Mouse (Mus musculus) midbrain, embryonic 16.5 days (tissue): ENCODE measurements around the gene Nol12. TPM values are rescaled to one million over a fixed set of nuclear protein-coding genes. Genes with fewer than 3 reads are reported as not detected.
A peak's percentile ranks its signal among the peaks of the same experiment; 100 is the strongest.

Experiments
- ATAC-seq: fragments of 200-750 bp; cut with Nextera tagmentation; 2 replicates; pipeline ENCODE4 v1.8.0; 2017; ENCODE audit warnings: moderate TSS enrichment
- H3K27ac ChIP-seq: fragments of 300-500 bp; sonication (generic); 2 replicates; pipeline ENCODE4 v1.5.1; 2014; ENCODE audit warnings: mild to moderate bottlenecking, low read length, mixed read lengths
- H3K27me3 ChIP-seq: fragments of 300-500 bp; sonication (generic); 2 replicates; pipeline ENCODE4 v1.6.1; 2014; ENCODE audit warnings: low read depth, low read length, mixed read lengths; ENCODE audit not compliant: control insufficient read depth, insufficient read depth
- H3K36me3 ChIP-seq: fragments of 300-500 bp; sonication (generic); 2 replicates; pipeline ENCODE4 v1.6.1; 2014; ENCODE audit warnings: mild to moderate bottlenecking, low read length, moderate library complexity, mixed read lengths; ENCODE audit not compliant: control insufficient read depth, insufficient read depth
- H3K4me1 ChIP-seq: fragments of 300-500 bp; sonication (generic); 2 replicates; pipeline ENCODE4 v1.6.1; 2014; ENCODE audit warnings: mild to moderate bottlenecking, low read length, mixed read lengths; ENCODE audit not compliant: control insufficient read depth, insufficient read depth
- H3K4me2 ChIP-seq: fragments of 300-500 bp; sonication (generic); 2 replicates; pipeline ENCODE4 v1.6.1; 2014; ENCODE audit warnings: mild to moderate bottlenecking, low read length, mixed read lengths
- H3K4me3 ChIP-seq: fragments of 300-500 bp; sonication (generic); 2 replicates; pipeline ENCODE4 v1.5.1; 2014; ENCODE audit warnings: low read depth, mild to moderate bottlenecking, low read length, moderate library complexity, mixed read lengths
- H3K9ac ChIP-seq: fragments of 300-500 bp; sonication (generic); 2 replicates; pipeline ENCODE4 v1.6.1; 2014; ENCODE audit warnings: low read depth, low read length, mixed read lengths
- H3K9me3 ChIP-seq: fragments of 300-500 bp; sonication (generic); replicated peaks from 2 replicates; pipeline ENCODE4 v1.6.1; 2014; ENCODE audit warnings: mild to moderate bottlenecking, low read length, mixed read lengths; ENCODE audit not compliant: control insufficient read depth, poor library complexity, severe bottlenecking
- WGBS: fragments of 180-500 bp; shearing (Covaris S2); extraction: QIAGEN DNeasy Blood & Tissue Kit; methylation state at CpG from one replicate; pipeline ENCODE4 v1.1.7; 2014; 5-methylcytosine and 5-hydroxymethylcytosine counted together
- polyA plus RNA-seq: library from polyadenylated mRNA; unstranded; fragments of >200 nt; fragmentation: Nextera tagmentation; extraction: Ambion mirVana; gene quantifications from 2 replicates; pipeline ENCODE4 v1.2.1, GENCODE M21; 2015

Nol12 gene
- polyA plus RNA-seq, 1 experiment from 2014 or later = 67.6 TPM

- ATAC-seq = peak; percentile 75
- Histone ChIP-seq H3K9ac (peak overlapping the region; percentile 90), H3K4me3 (peak overlapping the region; percentile 66), H3K9me3 (no peaks in the 10 kb centered on the region), H3K4me1 (peaks cover 30% of the 10 kb centered on the region), H3K36me3 (peaks cover 4% of the 10 kb centered on the region), H3K4me2 (peak overlapping the region; percentile 80), H3K27ac (peak overlapping the region; percentile 98), H3K27me3 (no peaks in the 10 kb centered on the region)
- under 1% methylated on average over 74 of the region's 87 CpGs for WGBS
These were observed 20.5 kb upstream of the Nol12 start for GRCm38 (mm10) chr15:78914091-78914822.

GRCm38 (mm10) chr15:78914823-78915659 lies 19.7 kb upstream of the Nol12 start:
- peak overlapping the region; percentile 80 for H3K4me2 ChIP-seq
- peak overlapping the region; percentile 66 for H3K4me3 ChIP-seq
- H3K27me3 ChIP-seq = no peaks in the 10 kb centered on the region
- peaks cover 4% of the 10 kb centered on the region for H3K36me3 ChIP-seq
- peak overlapping the region; percentile 98 for H3K27ac ChIP-seq
- H3K9me3 ChIP-seq = no peaks in the 10 kb centered on the region
- peak overlapping the region; percentile 90 for H3K9ac ChIP-seq
- no peak for ATAC-seq
- 51% methylated on average over 8 of the region's 8 CpGs for WGBS
- peaks cover 30% of the 10 kb centered on the region for H3K4me1 ChIP-seq

- Histone ChIP-seq H3K27ac (peak overlapping the region; percentile 67), H3K9me3 (no peaks in the 10 kb centered on the region), H3K4me2 (peak overlapping the region; percentile 80), H3K4me3 (peak overlapping the region; percentile 66), H3K9ac (peak overlapping the region; percentile 90), H3K4me1 (peaks cover 30% of the 10 kb centered on the region), H3K36me3 (peaks cover 4% of the 10 kb centered on the region), H3K27me3 (no peaks in the 10 kb centered on the region)
- peak; percentile 15; the same call in 1 of the 2 replicates for ATAC-seq
- 10% methylated on average over 8 of the region's 8 CpGs for WGBS
These were observed 19.1 kb upstream of the Nol12 start for GRCm38 (mm10) chr15:78915660-78916017.

GRCm38 (mm10) chr15:78916052-78916826 lies 18.5 kb upstream of the Nol12 start:
- peak overlapping the region; percentile 67 for H3K27ac ChIP-seq
- peak overlapping the region; percentile 66 for H3K4me3 ChIP-seq
- H3K9ac ChIP-seq = peak overlapping the region; percentile 73
- no peak for ATAC-seq
- 22% methylated on average over 12 of the region's 12 CpGs for WGBS
- H3K4me2 ChIP-seq = peak overlapping the region; percentile 80
- H3K9me3 ChIP-seq = no peaks in the 10 kb centered on the region
- peaks cover 30% of the 10 kb centered on the region for H3K4me1 ChIP-seq
- no peaks in the 10 kb centered on the region for H3K27me3 ChIP-seq
- peaks cover 4% of the 10 kb centered on the region for H3K36me3 ChIP-seq

- peaks cover 4% of the 10 kb centered on the region for H3K36me3 ChIP-seq
- no peaks in the 10 kb centered on the region for H3K27me3 ChIP-seq
- no peak overlapping the region for H3K27ac ChIP-seq
- ATAC-seq = no peak
- no peaks in the 10 kb centered on the region for H3K9me3 ChIP-seq
- peaks cover 27% of the 10 kb centered on the region for H3K4me1 ChIP-seq
- no peak overlapping the region for H3K4me3 ChIP-seq
- H3K9ac ChIP-seq = no peak overlapping the region
- no peak overlapping the region for H3K4me2 ChIP-seq
- 94% methylated on average over 23 of the region's 23 CpGs for WGBS
These were observed 16.6 kb upstream of the Nol12 start for GRCm38 (mm10) chr15:78918126-78918525.

- Histone ChIP-seq H3K9ac (no peak overlapping the region), H3K4me2 (no peak overlapping the region), H3K4me3 (no peak overlapping the region), H3K4me1 (peaks cover 21% of the 10 kb centered on the region), H3K27ac (no peak overlapping the region), H3K36me3 (peaks cover 4% of the 10 kb centered on the region), H3K9me3 (no peaks in the 10 kb centered on the region), H3K27me3 (no peaks in the 10 kb centered on the region)
- WGBS = 84% methylated on average over 12 of the region's 12 CpGs
- no peak for ATAC-seq
These were observed 14.8 kb upstream of the Nol12 start for GRCm38 (mm10) chr15:78919914-78920313.

GRCm38 (mm10) chr15:78922700-78923099 lies 12.0 kb upstream of the Nol12 start:
- Histone ChIP-seq H3K36me3 (peaks cover 4% of the 10 kb centered on the region), H3K4me1 (peaks cover 6% of the 10 kb centered on the region; the same call in 1 of the 2 replicates), H3K9ac (no peak overlapping the region), H3K9me3 (no peaks in the 10 kb centered on the region), H3K4me2 (no peak overlapping the region), H3K4me3 (no peak overlapping the region), H3K27me3 (peaks cover 5% of the 10 kb centered on the region), H3K27ac (no peak overlapping the region)
- no peak for ATAC-seq
- 84% methylated on average over 7 of the region's 7 CpGs for WGBS

- no peak for ATAC-seq
- H3K27me3 ChIP-seq = peaks cover 5% of the 10 kb centered on the region
These were observed 11.1 kb upstream of the Nol12 start for GRCm38 (mm10) chr15:78923585-78923984.

More at GRCm38 (mm10) chr15:78923585-78923984, 11.1 kb upstream of the Nol12 start:
- Histone ChIP-seq H3K27ac (no peak overlapping the region), H3K9me3 (no peaks in the 10 kb centered on the region), H3K4me2 (no peak overlapping the region), H3K4me1 (peaks cover 11% of the 10 kb centered on the region), H3K4me3 (no peak overlapping the region), H3K36me3 (no peaks in the 10 kb centered on the region; the same call in 1 of the 2 replicates), H3K9ac (no peak overlapping the region)
- WGBS = 77% methylated on average over 6 of the region's 6 CpGs
